Mouse (Mus musculus): ENCODE measurements around the gene 1700025F22Rik.
"Not testable (repeated sequence)": the region's sequence is repeated elsewhere in the genome, so short reads cannot be mapped to it uniquely, and the experiment has no call there.

1700025F22Rik gene

GRCm38 (mm10) chr19:11165172-11165571 lies at the start of gene 1700025F22Rik:
Gene 1700025F22Rik, minus strand, starts transcription at chr19:11165320.
- DNase-seq (ENCODE audit: low read depth, low spot score) = no peak

GRCm38 (mm10) chr19:11196546-11196945 lies 31.4 kb upstream of the 1700025F22Rik start, which contains the start of gene Ms4a13:
Gene Ms4a13, minus strand, starts transcription at chr19:11196737.
- DNase-seq (ENCODE audit: low read depth, low spot score) = no peak

GRCm38 (mm10) chr19:11192552-11192951 lies 27.4 kb upstream of the 1700025F22Rik start:
- no peak for DNase-seq (ENCODE audit: low read depth, low spot score)

GRCm38 (mm10) chr19:11184121-11184520 lies 19.0 kb upstream of the 1700025F22Rik start:
- no peak for DNase-seq (ENCODE audit: low read depth, low spot score)

- DNase-seq (ENCODE audit: low read depth, low spot score) = no peak
Measured at GRCm38 (mm10) chr19:11177464-11177863, 12.3 kb upstream of the 1700025F22Rik start.

- DNase-seq (ENCODE audit: low read depth, low spot score) = not testable (repeated sequence)
Measured at GRCm38 (mm10) chr19:11157890-11158289, 7.2 kb downstream of the 1700025F22Rik start.

- DNase-seq (ENCODE audit: low read depth, low spot score) = no peak
Measured at GRCm38 (mm10) chr19:11135336-11135735, 29.8 kb downstream of the 1700025F22Rik start.

GRCm38 (mm10) chr19:11134852-11135251 lies 30.3 kb downstream of the 1700025F22Rik start:
- DNase-seq (ENCODE audit: low read depth, low spot score) = no peak

GRCm38 (mm10) chr19:11130776-11131175 lies 34.3 kb downstream of the 1700025F22Rik start, which contains the start of gene 1700017D01Rik:
Gene 1700017D01Rik, minus strand, starts transcription at chr19:11130876.
- DNase-seq (ENCODE audit: low read depth, low spot score) = not testable (repeated sequence)

- no peak for DNase-seq (ENCODE audit: low read depth, low spot score)
Measured at GRCm38 (mm10) chr19:11129702-11130101, 35.4 kb downstream of the 1700025F22Rik start.

GRCm38 (mm10) chr19:11121016-11121420 lies 44.1 kb downstream of the 1700025F22Rik start:
- DNase-seq (ENCODE audit: low read depth, low spot score) = not testable (repeated sequence)

GRCm38 (mm10) chr19:11119338-11119737 lies 45.8 kb downstream of the 1700025F22Rik start:
- DNase-seq (ENCODE audit: low read depth, low spot score) = no peak

GRCm38 (mm10) chr19:11107746-11108145 lies 57.4 kb downstream of the 1700025F22Rik start:
- no peak for DNase-seq (ENCODE audit: low read depth, low spot score)

- no peak for DNase-seq (ENCODE audit: low read depth, low spot score)
Measured at GRCm38 (mm10) chr19:11101880-11102279, 63.2 kb downstream of the 1700025F22Rik start.

- no peak for DNase-seq (ENCODE audit: low read depth, low spot score)
Measured at GRCm38 (mm10) chr19:11098401-11098800, 66.7 kb downstream of the 1700025F22Rik start.

GRCm38 (mm10) chr19:11092131-11092530 lies 73.0 kb downstream of the 1700025F22Rik start:
- DNase-seq (ENCODE audit: low read depth, low spot score) = not testable (repeated sequence)
